Mouse (Mus musculus): ENCODE data around the gene Agpat4.

DNA sequence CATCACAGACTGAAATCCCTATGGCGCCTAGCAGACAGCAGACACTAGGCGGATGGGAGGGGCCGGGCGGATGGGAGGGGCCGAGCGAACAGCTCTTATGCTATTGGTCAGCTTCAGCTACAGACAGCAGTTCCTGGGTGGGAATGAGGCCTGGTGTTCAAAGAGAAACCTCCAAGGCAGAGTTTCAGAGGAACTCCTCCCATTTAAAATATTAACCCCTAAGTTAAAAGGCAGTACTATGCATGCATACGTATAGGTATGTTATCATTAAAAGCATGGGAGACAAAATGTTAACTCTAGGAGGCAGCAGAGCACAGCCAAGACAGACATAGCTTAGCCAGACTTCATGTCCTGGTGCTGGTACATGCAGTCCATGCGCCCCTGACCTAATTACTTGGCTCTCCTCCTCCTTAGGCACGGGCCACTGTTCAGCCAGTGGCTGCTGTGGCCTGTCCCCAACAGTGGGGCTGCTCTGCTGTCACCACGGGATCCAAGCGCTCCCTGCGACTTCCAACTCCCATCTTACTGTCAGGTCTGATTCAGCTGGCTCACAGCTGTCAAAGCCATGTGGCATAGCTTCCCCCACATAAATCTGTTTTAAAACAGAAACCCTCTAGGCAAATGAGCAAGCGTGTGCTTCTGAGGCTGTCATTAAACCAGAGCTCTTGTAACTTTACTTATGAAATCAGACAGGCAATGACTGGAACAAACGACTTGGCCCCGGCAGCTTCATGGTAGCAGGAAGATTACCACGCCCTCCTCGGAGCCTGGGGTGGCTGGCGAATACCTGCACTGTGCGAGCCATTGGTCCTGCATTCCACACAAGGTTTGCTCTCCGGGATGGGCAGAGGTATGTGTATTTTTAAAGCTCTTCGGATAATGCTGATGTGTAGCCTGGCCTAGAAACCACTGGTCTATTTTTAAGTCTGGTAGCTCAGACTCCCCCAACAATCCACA is 147.7 kb downstream of the Agpat4 start:
- no peak for TF ChIP-seq CHD2 (IDR thresholded peaks at IDR 0.05; ENCODE audit: low read depth, low read length)
- no peak for TF ChIP-seq HCFC1 (IDR thresholded peaks at IDR 0.05; ENCODE audit: borderline replicate concordance, insufficient read depth, low read length)
- TF ChIP-seq MAFK (IDR thresholded peaks at IDR 0.05; ENCODE audit: insufficient read depth, low read depth, low read length), result no peak
- no peak for TF ChIP-seq ZC3H11A (IDR thresholded peaks at IDR 0.05; ENCODE audit: borderline replicate concordance, low read depth, low read length)
- TF ChIP-seq ZNF384 (IDR thresholded peaks at IDR 0.05; ENCODE audit: low read depth, low read length), result no peak

Data from ES-E14 (cell line).